Mouse (Mus musculus) stomach, postnatal 0 days (tissue): ENCODE data around the gene Cdyl. TPM values are rescaled to one million over a fixed set of nuclear protein-coding genes. Genes with fewer than 3 reads are reported as not detected.
A peak's percentile ranks its signal among the peaks of the same experiment; 100 is the strongest.

Source experiments
- ATAC-seq: fragments of 200-750 bp; cut with Nextera tagmentation; 2 replicates; pipeline ENCODE4 v1.8.0; 2017; ENCODE audit not compliant: low FRiP score, low TSS enrichment
- DNase-seq: peaks from one replicate; pipeline ENCODE4 v3.0.0-alpha.2; 2016; ENCODE audit warnings: low spot score
- H3K27ac ChIP-seq: fragments of 300-500 bp; sonication (generic); replicated peaks from 2 replicates; pipeline ENCODE4 v1.5.1; 2014; ENCODE audit warnings: mild to moderate bottlenecking, control low read depth
- H3K27me3 ChIP-seq: fragments of 300-500 bp; sonication (generic); 2 replicates; pipeline ENCODE4 v1.6.1; 2014; ENCODE audit warnings: low read length; ENCODE audit not compliant: control insufficient read depth, insufficient read depth
- H3K36me3 ChIP-seq: fragments of 300-500 bp; sonication (generic); 2 replicates; pipeline ENCODE4 v1.6.1; 2014; ENCODE audit warnings: low read length, mixed read lengths; ENCODE audit not compliant: control insufficient read depth, insufficient read depth
- H3K4me1 ChIP-seq: fragments of 300-500 bp; sonication (generic); replicated peaks from 2 replicates; pipeline ENCODE4 v1.6.1; 2014; ENCODE audit warnings: antibody characterized with exemption; ENCODE audit not compliant: control insufficient read depth, insufficient read depth
- H3K4me2 ChIP-seq: fragments of 300-500 bp; sonication (generic); replicated peaks from 2 replicates; pipeline ENCODE4 v1.6.1; 2014; ENCODE audit warnings: low read depth, mild to moderate bottlenecking, control low read depth, moderate library complexity
- H3K4me3 ChIP-seq: fragments of 300-500 bp; sonication (generic); 2 replicates; pipeline ENCODE4 v1.5.1; 2014; ENCODE audit warnings: low read depth, low read length, control low read depth
- H3K9ac ChIP-seq: fragments of 300-500 bp; sonication (generic); 2 replicates; pipeline ENCODE4 v1.6.1; 2014; ENCODE audit warnings: mild to moderate bottlenecking, low read length, control low read depth, mixed read lengths
- H3K9me3 ChIP-seq: fragments of 300-500 bp; sonication (generic); 2 replicates; pipeline ENCODE4 v1.6.1; 2016; ENCODE audit warnings: low read length; ENCODE audit not compliant: control insufficient read depth
- CTCF ChIP-seq: IDR thresholded peaks from 2 replicates; pipeline ENCODE4 v1.5.1; 2016; ENCODE audit warnings: antibody characterized with exemption, low read depth, mild to moderate bottlenecking, moderate library complexity
- EP300 ChIP-seq: optimal IDR thresholded peaks from 2 replicates; pipeline ENCODE3; 2016; ENCODE audit warnings: antibody characterized with exemption
- WGBS: fragments of 180-500 bp; shearing (Covaris S2); extraction: QIAGEN DNeasy Blood & Tissue Kit; methylation state at CpG from one replicate; pipeline ENCODE4 v1.1.7; 2014; 5-methylcytosine and 5-hydroxymethylcytosine counted together
- polyA plus RNA-seq: library from polyadenylated mRNA; unstranded; fragments of >200 nt; fragmentation: Nextera tagmentation; extraction: Ambion mirVana; gene quantifications from 2 replicates; pipeline ENCODE4 v1.2.1, GENCODE M21; 2015

The Cdyl gene
- polyA plus RNA-seq, 1 experiment from 2014 or later = 6.9 TPM

- Histone ChIP-seq H3K9ac (peak overlapping the region; percentile 93), H3K4me2 (peak overlapping the region; percentile 91), H3K4me1 (peaks cover 6% of the 10 kb centered on the region; the same call in 1 of the 2 replicates), H3K27ac (no peak overlapping the region; the same call in 1 of the 2 replicates), H3K4me3 (peak overlapping the region; percentile 92), H3K36me3 (no peaks in the 10 kb centered on the region), H3K9me3 (0 out of 2 replicates have a peak, but pooled peaks cover 5% of the 10 kb centered on the region), H3K27me3 (no peaks in the 10 kb centered on the region)
- DNase-seq (no peak), ATAC-seq (no peak)
- no peak for TF ChIP-seq EP300
- TF ChIP-seq CTCF = no peak
- WGBS = 23% methylated on average over 4 of the region's 4 CpGs
Measured at GRCm38 (mm10) chr13:35742696-35743095, 83.1 kb downstream of the Cdyl start.

GRCm38 (mm10) chr13:35743196-35743595, 83.6 kb downstream of the Cdyl start:
- H3K4me1 ChIP-seq = peaks cover 6% of the 10 kb centered on the region; the same call in 1 of the 2 replicates
- WGBS = 42% methylated on average over 1 of the region's 1 CpGs
- no peaks in the 10 kb centered on the region for H3K27me3 ChIP-seq
- DNase-seq = no peak
- H3K9ac ChIP-seq = peak overlapping the region; percentile 93; the same call in 1 of the 2 replicates
- peak overlapping the region; percentile 91 for H3K4me2 ChIP-seq
- no peak for TF ChIP-seq EP300
- no peak for TF ChIP-seq CTCF
- no peak overlapping the region for H3K27ac ChIP-seq
- H3K4me3 ChIP-seq = peak overlapping the region; percentile 92
- H3K9me3 ChIP-seq = 0 out of 2 replicates have a peak, but pooled peaks cover 5% of the 10 kb centered on the region
- ATAC-seq = no peak
- H3K36me3 ChIP-seq = no peaks in the 10 kb centered on the region

GRCm38 (mm10) chr13:35749194-35749593, 89.6 kb downstream of the Cdyl start:
- TF ChIP-seq CTCF (no peak), EP300 (no peak)
- WGBS = 83% methylated on average over 4 of the region's 4 CpGs
- no peaks in the 10 kb centered on the region for H3K36me3 ChIP-seq
- no peak overlapping the region for H3K9ac ChIP-seq
- no peaks in the 10 kb centered on the region for H3K27me3 ChIP-seq
- H3K4me1 ChIP-seq = 0 out of 2 replicates have a peak, but pooled peaks cover under 1% of the 10 kb centered on the region
- H3K4me3 ChIP-seq = no peak overlapping the region
- no peak overlapping the region for H3K27ac ChIP-seq
- no peak overlapping the region for H3K4me2 ChIP-seq
- ATAC-seq (no peak), DNase-seq (no peak)
- 0 out of 2 replicates have a peak, but pooled peaks cover 5% of the 10 kb centered on the region for H3K9me3 ChIP-seq

GRCm38 (mm10) chr13:35749680-35750079, 90.0 kb downstream of the Cdyl start:
- H3K9me3 ChIP-seq = 0 out of 2 replicates have a peak, but pooled peaks cover 5% of the 10 kb centered on the region
- H3K36me3 ChIP-seq = no peaks in the 10 kb centered on the region
- WGBS = 71% methylated on average over 5 of the region's 5 CpGs
- H3K4me2 ChIP-seq = no peak overlapping the region
- no peak overlapping the region for H3K9ac ChIP-seq
- no peak for ATAC-seq
- H3K4me1 ChIP-seq = 0 out of 2 replicates have a peak, but pooled peaks cover 3% of the 10 kb centered on the region
- H3K27ac ChIP-seq = no peak overlapping the region
- no peak overlapping the region for H3K4me3 ChIP-seq
- H3K27me3 ChIP-seq = no peaks in the 10 kb centered on the region
- no peak for DNase-seq
- TF ChIP-seq EP300 (no peak), CTCF (no peak)

GRCm38 (mm10) chr13:35752046-35752445, 92.4 kb downstream of the Cdyl start:
- DNase-seq = no peak
- 85% methylated on average over 7 of the region's 7 CpGs for WGBS

GRCm38 (mm10) chr13:35755002-35755401, 95.4 kb downstream of the Cdyl start:
- 78% methylated on average over 6 of the region's 6 CpGs for WGBS
- TF ChIP-seq CTCF (no peak), EP300 (no peak)
- no peaks in the 10 kb centered on the region for H3K9me3 ChIP-seq
- no peak overlapping the region for H3K4me3 ChIP-seq
- H3K36me3 ChIP-seq = no peaks in the 10 kb centered on the region
- H3K4me2 ChIP-seq = no peak overlapping the region
- no peak overlapping the region for H3K27ac ChIP-seq
- H3K9ac ChIP-seq = no peak overlapping the region
- H3K27me3 ChIP-seq = no peaks in the 10 kb centered on the region
- no peak for DNase-seq
- ATAC-seq = no peak
- H3K4me1 ChIP-seq = 0 out of 2 replicates have a peak, but pooled peaks cover 3% of the 10 kb centered on the region

More at GRCm38 (mm10) chr13:35752046-35752445, 92.4 kb downstream of the Cdyl start:
- no peaks in the 10 kb centered on the region for H3K36me3 ChIP-seq
- H3K4me2 ChIP-seq = no peak overlapping the region
- H3K27ac ChIP-seq = no peak overlapping the region
- H3K4me1 ChIP-seq = 0 out of 2 replicates have a peak, but pooled peaks cover 3% of the 10 kb centered on the region
- H3K4me3 ChIP-seq = no peak overlapping the region
- TF ChIP-seq CTCF (no peak), EP300 (no peak)
- no peaks in the 10 kb centered on the region for H3K27me3 ChIP-seq
- H3K9ac ChIP-seq = no peak overlapping the region
- no peak for ATAC-seq
- no peaks in the 10 kb centered on the region for H3K9me3 ChIP-seq
